Mouse (Mus musculus) lung, embryonic 16.5 days (tissue): Measurements from ENCODE around the gene Rimbp2. TPM values are rescaled to one million over a fixed set of nuclear protein-coding genes. Genes with fewer than 3 reads are reported as not detected.

Experiments used
- ATAC-seq: fragments of 200-750 bp; cut with Nextera tagmentation; 2 replicates; pipeline ENCODE4 v1.8.0; 2017; ENCODE audit warnings: low read depth, mild to moderate bottlenecking, moderate library complexity
- H3K27ac ChIP-seq: fragments of 300-500 bp; sonication (generic); 2 replicates; pipeline ENCODE4 v1.5.1; 2014; ENCODE audit warnings: mild to moderate bottlenecking, control low read depth, low read length
- H3K27me3 ChIP-seq: fragments of 300-500 bp; sonication (generic); 2 replicates; pipeline ENCODE4 v1.6.1; 2014; ENCODE audit warnings: low read depth, low read length, mixed read lengths; ENCODE audit not compliant: control insufficient read depth, insufficient read depth
- H3K36me3 ChIP-seq: fragments of 300-500 bp; sonication (generic); 2 replicates; pipeline ENCODE4 v1.6.1; 2014; ENCODE audit warnings: low read length; ENCODE audit not compliant: control insufficient read depth, insufficient read depth
- H3K4me1 ChIP-seq: fragments of 300-500 bp; sonication (generic); replicated peaks from 2 replicates; pipeline ENCODE4 v1.6.1; 2014; ENCODE audit warnings: low read length, mixed read lengths; ENCODE audit not compliant: control insufficient read depth, insufficient read depth
- H3K4me2 ChIP-seq: fragments of 300-500 bp; sonication (generic); 2 replicates; pipeline ENCODE4 v1.6.1; 2014; ENCODE audit warnings: low read depth, low read length, control low read depth
- H3K4me3 ChIP-seq: fragments of 300-500 bp; sonication (generic); 2 replicates; pipeline ENCODE4 v1.5.1; 2014; ENCODE audit warnings: mild to moderate bottlenecking, low read length, control low read depth
- H3K9ac ChIP-seq: fragments of 300-500 bp; sonication (generic); 2 replicates; pipeline ENCODE4 v1.6.1; 2014; ENCODE audit warnings: low read length, control low read depth
- H3K9me3 ChIP-seq: fragments of 300-500 bp; sonication (generic); 2 replicates; pipeline ENCODE4 v1.6.1; 2016; ENCODE audit warnings: low read length; ENCODE audit not compliant: control insufficient read depth
- WGBS: fragments of 180-500 bp; shearing (Covaris S2); extraction: QIAGEN DNeasy Blood & Tissue Kit; methylation state at CpG from one replicate; pipeline ENCODE4 v1.1.7; 2014; 5-methylcytosine and 5-hydroxymethylcytosine counted together
- polyA plus RNA-seq: library from polyadenylated mRNA; unstranded; fragments of >200 nt; fragmentation: Nextera tagmentation; extraction: Ambion mirVana; gene quantifications from 2 replicates; pipeline ENCODE4 v1.2.1, GENCODE M21; 2015

Rimbp2 gene
- polyA plus RNA-seq, 1 experiment from 2014 or later = 0.24 TPM

GRCm38 (mm10) chr5:128912374-128912773 lies 40.9 kb downstream of the Rimbp2 start:
- Histone ChIP-seq H3K4me3 (no peak overlapping the region), H3K4me2 (no peak overlapping the region), H3K36me3 (no peaks in the 10 kb centered on the region), H3K4me1 (no peaks in the 10 kb centered on the region), H3K9me3 (no peaks in the 10 kb centered on the region), H3K9ac (no peak overlapping the region), H3K27ac (no peak overlapping the region), H3K27me3 (no peaks in the 10 kb centered on the region)
- WGBS = 90% methylated on average over 3 of the region's 3 CpGs
- ATAC-seq = no peak

GRCm38 (mm10) chr5:128911593-128911992 lies 41.7 kb downstream of the Rimbp2 start:
- H3K4me1 ChIP-seq = no peaks in the 10 kb centered on the region
- no peak overlapping the region for H3K9ac ChIP-seq
- no peak overlapping the region for H3K4me2 ChIP-seq
- no peak overlapping the region for H3K27ac ChIP-seq
- H3K4me3 ChIP-seq = no peak overlapping the region
- H3K36me3 ChIP-seq = no peaks in the 10 kb centered on the region
- H3K27me3 ChIP-seq = no peaks in the 10 kb centered on the region
- no peak for ATAC-seq
- WGBS = 70% methylated on average over 8 of the region's 9 CpGs
- H3K9me3 ChIP-seq = no peaks in the 10 kb centered on the region

GRCm38 (mm10) chr5:128904113-128904512 lies 49.2 kb downstream of the Rimbp2 start:
- WGBS = 18% methylated on average over 5 of the region's 5 CpGs
- H3K36me3 ChIP-seq = no peaks in the 10 kb centered on the region
- H3K27me3 ChIP-seq = no peaks in the 10 kb centered on the region
- no peak for ATAC-seq
- H3K9me3 ChIP-seq = no peaks in the 10 kb centered on the region
- no peak overlapping the region for H3K27ac ChIP-seq
- no peak overlapping the region for H3K4me3 ChIP-seq
- no peaks in the 10 kb centered on the region for H3K4me1 ChIP-seq
- no peak overlapping the region for H3K4me2 ChIP-seq
- H3K9ac ChIP-seq = no peak overlapping the region

GRCm38 (mm10) chr5:128903120-128903519 lies 50.2 kb downstream of the Rimbp2 start:
- no peak overlapping the region for H3K4me2 ChIP-seq
- no peak overlapping the region for H3K9ac ChIP-seq
- H3K4me1 ChIP-seq = no peaks in the 10 kb centered on the region
- no peaks in the 10 kb centered on the region for H3K27me3 ChIP-seq
- H3K9me3 ChIP-seq = no peaks in the 10 kb centered on the region
- no peak overlapping the region for H3K27ac ChIP-seq
- H3K36me3 ChIP-seq = no peaks in the 10 kb centered on the region
- H3K4me3 ChIP-seq = no peak overlapping the region
- 42% methylated on average over 12 of the region's 12 CpGs for WGBS
- no peak for ATAC-seq

GRCm38 (mm10) chr5:128899971-128900370 lies 53.3 kb downstream of the Rimbp2 start:
- ATAC-seq = no peak
- Histone ChIP-seq H3K4me2 (no peak overlapping the region), H3K27me3 (no peaks in the 10 kb centered on the region), H3K36me3 (no peaks in the 10 kb centered on the region), H3K9ac (no peak overlapping the region), H3K4me3 (no peak overlapping the region), H3K4me1 (no peaks in the 10 kb centered on the region), H3K27ac (no peak overlapping the region), H3K9me3 (no peaks in the 10 kb centered on the region)
- 41% methylated on average over 13 of the region's 13 CpGs for WGBS

- Histone ChIP-seq H3K4me1 (no peaks in the 10 kb centered on the region), H3K9me3 (no peaks in the 10 kb centered on the region), H3K36me3 (no peaks in the 10 kb centered on the region), H3K9ac (no peak overlapping the region), H3K27ac (no peak overlapping the region), H3K27me3 (no peaks in the 10 kb centered on the region), H3K4me3 (no peak overlapping the region), H3K4me2 (no peak overlapping the region)
- WGBS = 75% methylated on average over 5 of the region's 5 CpGs
- no peak for ATAC-seq
Observed at GRCm38 (mm10) chr5:128894921-128895320, 58.4 kb downstream of the Rimbp2 start.

- Histone ChIP-seq H3K27ac (no peak overlapping the region), H3K36me3 (no peaks in the 10 kb centered on the region), H3K9me3 (no peaks in the 10 kb centered on the region), H3K4me2 (no peak overlapping the region), H3K4me3 (no peak overlapping the region), H3K9ac (no peak overlapping the region), H3K4me1 (no peaks in the 10 kb centered on the region), H3K27me3 (no peaks in the 10 kb centered on the region)
- WGBS = 79% methylated on average over 3 of the region's 3 CpGs
- no peak for ATAC-seq
Observed at GRCm38 (mm10) chr5:128887546-128887945, 65.7 kb downstream of the Rimbp2 start.

- no peaks in the 10 kb centered on the region for H3K36me3 ChIP-seq
Observed at GRCm38 (mm10) chr5:128884320-128884719, 69.0 kb downstream of the Rimbp2 start.

GRCm38 (mm10) chr5:128879092-128879491 lies 74.2 kb downstream of the Rimbp2 start:
- Histone ChIP-seq H3K36me3 (no peaks in the 10 kb centered on the region), H3K27ac (no peak overlapping the region), H3K4me3 (no peak overlapping the region), H3K4me2 (no peak overlapping the region), H3K4me1 (no peaks in the 10 kb centered on the region), H3K27me3 (peaks cover 2% of the 10 kb centered on the region; the same call in 1 of the 2 replicates), H3K9ac (no peak overlapping the region), H3K9me3 (no peaks in the 10 kb centered on the region)
- WGBS = 28% methylated on average over 3 of the region's 3 CpGs
- no peak for ATAC-seq

More at GRCm38 (mm10) chr5:128884320-128884719, 69.0 kb downstream of the Rimbp2 start:
- no peak overlapping the region for H3K27ac ChIP-seq
- no peaks in the 10 kb centered on the region for H3K9me3 ChIP-seq
- H3K4me2 ChIP-seq = no peak overlapping the region
- no peaks in the 10 kb centered on the region for H3K4me1 ChIP-seq
- 66% methylated on average over 5 of the region's 5 CpGs for WGBS
- no peak overlapping the region for H3K9ac ChIP-seq
- H3K27me3 ChIP-seq = no peaks in the 10 kb centered on the region
- no peak overlapping the region for H3K4me3 ChIP-seq
- no peak for ATAC-seq

- no peak for ATAC-seq
- Histone ChIP-seq H3K4me3 (no peak overlapping the region), H3K36me3 (no peaks in the 10 kb centered on the region), H3K4me2 (no peak overlapping the region), H3K9ac (no peak overlapping the region), H3K4me1 (no peaks in the 10 kb centered on the region), H3K27ac (no peak overlapping the region), H3K27me3 (peaks cover 2% of the 10 kb centered on the region; the same call in 1 of the 2 replicates), H3K9me3 (no peaks in the 10 kb centered on the region)
- WGBS = 9% methylated on average over 16 of the region's 16 CpGs
Observed at GRCm38 (mm10) chr5:128877425-128878035, 75.8 kb downstream of the Rimbp2 start.
